Mouse (Mus musculus) hindbrain, embryonic 11.5 days (tissue): ENCODE measurements around the gene Itih1. TPM values are rescaled to one million over a fixed set of nuclear protein-coding genes. Genes with fewer than 3 reads are reported as not detected.

Experiments used
- ATAC-seq: fragments of 200-750 bp; cut with Nextera tagmentation; 2 replicates; pipeline ENCODE4 v1.8.0; 2017; ENCODE audit warnings: mild to moderate bottlenecking, moderate TSS enrichment, moderate library complexity; ENCODE audit not compliant: low FRiP score
- DNase-seq: peaks from one replicate; pipeline ENCODE4 v3.0.0-alpha.2; 2015; ENCODE audit warnings: low spot score
- H3K27ac ChIP-seq: fragments of 300-500 bp; sonication (generic); 2 replicates; pipeline ENCODE4 v1.5.1; 2014; ENCODE audit warnings: mild to moderate bottlenecking, low read depth, low read length
- H3K27me3 ChIP-seq: fragments of 300-500 bp; sonication (generic); 2 replicates; pipeline ENCODE4 v1.6.1; 2014; ENCODE audit warnings: mild to moderate bottlenecking, low read length, moderate library complexity, mixed read lengths; ENCODE audit not compliant: control insufficient read depth, insufficient read depth
- H3K36me3 ChIP-seq: fragments of 300-500 bp; sonication (generic); 2 replicates; pipeline ENCODE4 v1.6.1; 2014; ENCODE audit warnings: mild to moderate bottlenecking, low read length, moderate library complexity, mixed read lengths; ENCODE audit not compliant: control insufficient read depth, insufficient read depth
- H3K4me1 ChIP-seq: fragments of 300-500 bp; sonication (generic); replicated peaks from 2 replicates; pipeline ENCODE4 v1.6.1; 2014; ENCODE audit warnings: low read length, mixed read lengths; ENCODE audit not compliant: control insufficient read depth, insufficient read depth
- H3K4me2 ChIP-seq: fragments of 300-500 bp; sonication (generic); replicated peaks from 2 replicates; pipeline ENCODE4 v1.6.1; 2014; ENCODE audit warnings: mild to moderate bottlenecking, low read depth, low read length
- H3K4me3 ChIP-seq: fragments of 300-500 bp; sonication (generic); 2 replicates; pipeline ENCODE4 v1.5.1; 2014; ENCODE audit warnings: low read depth, low read length
- H3K9ac ChIP-seq: fragments of 300-500 bp; sonication (generic); 2 replicates; pipeline ENCODE4 v1.6.1; 2014; ENCODE audit warnings: low read depth, low read length
- H3K9me3 ChIP-seq: fragments of 300-500 bp; sonication (generic); 2 replicates; pipeline ENCODE4 v1.6.1; 2016; ENCODE audit warnings: low read length; ENCODE audit not compliant: control insufficient read depth
- WGBS: fragments of 180-500 bp; shearing (Covaris S2); extraction: QIAGEN DNeasy Blood & Tissue Kit; methylation state at CpG from one replicate; pipeline ENCODE4 v1.1.7; 2014; 5-methylcytosine and 5-hydroxymethylcytosine counted together
- polyA plus RNA-seq: library from polyadenylated mRNA; unstranded; fragments of >200 nt; fragmentation: Nextera tagmentation; extraction: Ambion mirVana; gene quantifications from 2 replicates; pipeline ENCODE4 v1.2.1, GENCODE M21; 2014

Itih1 gene
- polyA plus RNA-seq, 1 experiment from 2014 or later = not detected

- H3K27me3 ChIP-seq = no peaks in the 10 kb centered on the region
- peak; percentile 64 for DNase-seq
- H3K4me3 ChIP-seq = no peak overlapping the region
- no peak overlapping the region for H3K27ac ChIP-seq
- no peaks in the 10 kb centered on the region for H3K36me3 ChIP-seq
- no peaks in the 10 kb centered on the region for H3K4me1 ChIP-seq
- no peaks in the 10 kb centered on the region for H3K9me3 ChIP-seq
- ATAC-seq = no peak
- H3K4me2 ChIP-seq = no peak overlapping the region
- 68% methylated on average over 11 of the region's 11 CpGs for WGBS
- no peak overlapping the region for H3K9ac ChIP-seq
Measured at GRCm38 (mm10) chr14:30943860-30944674, 978 bp upstream of the Itih1 start.

- 94% methylated on average over 4 of the region's 4 CpGs for WGBS
Measured at GRCm38 (mm10) chr14:30942254-30942653, 835 bp downstream of the Itih1 start.

GRCm38 (mm10) chr14:30933351-30933750, 9.7 kb downstream of the Itih1 start:
- ATAC-seq = no peak
- Histone ChIP-seq H3K9me3 (no peaks in the 10 kb centered on the region), H3K9ac (no peak overlapping the region), H3K4me1 (no peaks in the 10 kb centered on the region), H3K4me2 (no peak overlapping the region), H3K4me3 (no peak overlapping the region), H3K27me3 (no peaks in the 10 kb centered on the region), H3K36me3 (no peaks in the 10 kb centered on the region), H3K27ac (no peak overlapping the region)
- WGBS = 91% methylated on average over 9 of the region's 9 CpGs
- DNase-seq = no peak

More at GRCm38 (mm10) chr14:30942254-30942653, 835 bp downstream of the Itih1 start:
- Histone ChIP-seq H3K27me3 (no peaks in the 10 kb centered on the region), H3K4me2 (no peak overlapping the region), H3K9ac (no peak overlapping the region), H3K27ac (no peak overlapping the region), H3K4me3 (no peak overlapping the region), H3K4me1 (no peaks in the 10 kb centered on the region), H3K36me3 (no peaks in the 10 kb centered on the region), H3K9me3 (no peaks in the 10 kb centered on the region)
- no peak for ATAC-seq
- DNase-seq = no peak

GRCm38 (mm10) chr14:30930386-30930785, 12.7 kb downstream of the Itih1 start:
- no peak for ATAC-seq
- WGBS = 93% methylated on average over 4 of the region's 4 CpGs
- H3K27me3 ChIP-seq = no peaks in the 10 kb centered on the region

GRCm38 (mm10) chr14:30925492-30925891, 17.6 kb downstream of the Itih1 start:
- Histone ChIP-seq H3K4me3 (no peak overlapping the region), H3K4me1 (no peaks in the 10 kb centered on the region), H3K27ac (no peak overlapping the region), H3K9ac (no peak overlapping the region), H3K4me2 (no peak overlapping the region), H3K36me3 (no peaks in the 10 kb centered on the region), H3K27me3 (no peaks in the 10 kb centered on the region), H3K9me3 (no peaks in the 10 kb centered on the region)
- 89% methylated on average over 3 of the region's 3 CpGs for WGBS
- no peak for ATAC-seq
- no peak for DNase-seq

More at GRCm38 (mm10) chr14:30930386-30930785, 12.7 kb downstream of the Itih1 start:
- H3K4me3 ChIP-seq = no peak overlapping the region
- no peak overlapping the region for H3K27ac ChIP-seq
- no peaks in the 10 kb centered on the region for H3K36me3 ChIP-seq
- H3K4me1 ChIP-seq = no peaks in the 10 kb centered on the region
- H3K9me3 ChIP-seq = no peaks in the 10 kb centered on the region
- no peak overlapping the region for H3K4me2 ChIP-seq
- H3K9ac ChIP-seq = no peak overlapping the region
- DNase-seq = no peak

- DNase-seq = no peak
- Histone ChIP-seq H3K4me3 (no peak within 1 kb of the TSS), H3K27ac (no peak within 1 kb of the TSS), H3K4me2 (no peak within 1 kb of the TSS), H3K9ac (no peak within 1 kb of the TSS), H3K4me1 (no peaks in the 10 kb centered on the region), H3K27me3 (no peaks in the 10 kb centered on the region), H3K9me3 (no peaks in the 10 kb centered on the region), H3K36me3 (no peaks in the 10 kb centered on the region)
- 62% methylated on average over 6 of the region's 6 CpGs for WGBS
- no peak for ATAC-seq
Measured at GRCm38 (mm10) chr14:30923375-30924105, 19.5 kb downstream of the Itih1 start, which contains the start of gene Itih3. Gene Itih3 (minus strand): TSS chr14:30923760.

- Histone ChIP-seq H3K4me1 (no peaks in the 10 kb centered on the region), H3K4me3 (no peak overlapping the region), H3K27ac (no peak overlapping the region), H3K36me3 (no peaks in the 10 kb centered on the region), H3K4me2 (no peak overlapping the region), H3K27me3 (no peaks in the 10 kb centered on the region), H3K9me3 (no peaks in the 10 kb centered on the region), H3K9ac (no peak overlapping the region)
- 60% methylated on average over 8 of the region's 8 CpGs for WGBS
- DNase-seq = peak; percentile 5
- ATAC-seq = no peak
Measured at GRCm38 (mm10) chr14:30922053-30922670, 20.9 kb downstream of the Itih1 start.

- no peaks in the 10 kb centered on the region for H3K4me1 ChIP-seq
- ATAC-seq = no peak
- 83% methylated on average over 1 of the region's 1 CpGs for WGBS
- no peak overlapping the region for H3K4me3 ChIP-seq
- no peak overlapping the region for H3K27ac ChIP-seq
- no peak overlapping the region for H3K9ac ChIP-seq
- H3K4me2 ChIP-seq = no peak overlapping the region
- H3K9me3 ChIP-seq = no peaks in the 10 kb centered on the region
- no peaks in the 10 kb centered on the region for H3K36me3 ChIP-seq
- H3K27me3 ChIP-seq = no peaks in the 10 kb centered on the region
- no peak for DNase-seq
Measured at GRCm38 (mm10) chr14:30916516-30916915, 26.6 kb downstream of the Itih1 start.
